Mouse (Mus musculus): ENCODE data around the gene Wdfy3. TPM values are rescaled to one million over a fixed set of nuclear protein-coding genes. Genes with fewer than 3 reads are reported as not detected.

The Wdfy3 gene
- total and polyA plus RNA-seq, 2 experiments from 2014 or later: 5.2 to 25.8 TPM

DNA sequence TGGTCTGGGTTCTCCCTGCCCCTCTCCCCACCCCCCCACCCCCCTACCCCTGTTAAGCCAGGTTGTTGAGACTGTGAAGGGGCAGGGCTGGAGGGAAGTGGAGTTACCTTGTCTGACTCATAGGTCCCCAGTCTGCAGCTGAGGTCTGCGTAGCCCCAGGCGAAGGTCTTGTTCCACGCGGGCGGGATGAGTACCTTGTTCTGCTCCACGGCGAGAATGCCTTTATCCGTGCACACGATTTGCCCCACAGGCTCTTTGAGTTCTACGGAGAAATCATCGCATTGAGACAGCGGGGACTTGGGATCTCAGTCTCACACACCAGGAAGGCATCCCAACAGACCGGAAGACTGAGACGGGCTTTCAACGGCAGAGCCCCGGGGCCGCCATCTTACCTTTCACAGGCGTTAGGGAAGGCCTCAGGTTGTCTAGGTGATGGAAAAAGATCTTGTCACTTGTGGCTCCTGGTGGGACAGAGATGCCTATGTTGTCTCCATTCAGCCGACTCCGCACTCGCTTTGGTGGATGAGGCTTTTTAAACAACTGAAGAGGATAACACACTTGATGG lies 217.5 kb downstream of the Wdfy3 start:
- H3K4me1 ChIP-seq (ENCODE audit: control insufficient read depth, insufficient read depth): no peaks in the 10 kb centered on the region
- H3K27ac ChIP-seq (ENCODE audit: low read depth): no peak overlapping the region
- no peak overlapping the region for H3K4me2 ChIP-seq (ENCODE audit: low read depth, low read length)
- no peak for DNase-seq (ENCODE audit: low spot score)
- H3K27me3 ChIP-seq (ENCODE audit: control insufficient read depth, insufficient read depth, low read length): no peaks in the 10 kb centered on the region
- 96% methylated on average over 21 of the region's 21 CpGs for WGBS
- H3K9me3 ChIP-seq (replicated peaks; ENCODE audit: control insufficient read depth, low read length): no peaks in the 10 kb centered on the region
- peaks cover 88% of the 10 kb centered on the region for H3K36me3 ChIP-seq (replicated peaks; ENCODE audit: control insufficient read depth, insufficient read depth, low read length)
- TF ChIP-seq EP300 (IDR thresholded peaks at IDR 0.05; ENCODE audit: low read depth) (no peak), CTCF (IDR thresholded peaks at IDR 0.05; ENCODE audit: low read depth) (no peak)
- ATAC-seq (ENCODE audit: insufficient read depth, low read depth): no peak
- no peak overlapping the region for H3K4me3 ChIP-seq (ENCODE audit: low read depth, low read length)
- H3K9ac ChIP-seq (replicated peaks; ENCODE audit: low read depth, low read length): no peak overlapping the region

DNA sequence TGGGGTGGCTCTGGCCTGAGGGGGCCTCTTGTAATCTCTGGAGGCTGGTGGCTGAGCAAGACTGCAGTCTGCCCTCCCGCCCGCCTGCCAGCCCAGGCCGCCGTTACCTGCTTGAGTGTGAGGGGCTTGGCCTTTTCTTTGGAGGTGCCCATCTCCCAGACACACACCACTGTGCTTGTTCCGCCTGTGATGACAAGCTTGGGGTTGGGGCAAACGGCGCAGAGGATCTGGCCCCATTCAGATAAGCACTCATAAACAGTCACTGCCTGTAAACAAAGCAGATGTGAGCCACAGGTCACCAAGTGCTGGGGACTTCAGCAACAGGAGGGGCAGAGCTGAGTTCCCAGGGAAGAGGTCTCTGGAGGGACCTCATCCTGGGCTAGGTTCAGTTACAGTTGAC lies 218.6 kb downstream of the Wdfy3 start:
- no peak overlapping the region for H3K4me3 ChIP-seq (ENCODE audit: low read depth, low read length)
- no peak overlapping the region for H3K27ac ChIP-seq (ENCODE audit: low read depth)
- H3K4me2 ChIP-seq (ENCODE audit: low read depth, low read length): no peak overlapping the region
- no peaks in the 10 kb centered on the region for H3K9me3 ChIP-seq (replicated peaks; ENCODE audit: control insufficient read depth, low read length)
- H3K9ac ChIP-seq (replicated peaks; ENCODE audit: low read depth, low read length): no peak overlapping the region
- DNase-seq (ENCODE audit: low spot score) (no peak), ATAC-seq (ENCODE audit: insufficient read depth, low read depth) (no peak)
- no peaks in the 10 kb centered on the region for H3K27me3 ChIP-seq (ENCODE audit: control insufficient read depth, insufficient read depth, low read length)
- WGBS: 87% methylated on average over 7 of the region's 7 CpGs
- peaks cover 98% of the 10 kb centered on the region for H3K36me3 ChIP-seq (replicated peaks; ENCODE audit: control insufficient read depth, insufficient read depth, low read length)
- TF ChIP-seq CTCF (IDR thresholded peaks at IDR 0.05; ENCODE audit: low read depth) (no peak), EP300 (IDR thresholded peaks at IDR 0.05; ENCODE audit: low read depth) (no peak)
- no peaks in the 10 kb centered on the region for H3K4me1 ChIP-seq (ENCODE audit: control insufficient read depth, insufficient read depth)

DNA sequence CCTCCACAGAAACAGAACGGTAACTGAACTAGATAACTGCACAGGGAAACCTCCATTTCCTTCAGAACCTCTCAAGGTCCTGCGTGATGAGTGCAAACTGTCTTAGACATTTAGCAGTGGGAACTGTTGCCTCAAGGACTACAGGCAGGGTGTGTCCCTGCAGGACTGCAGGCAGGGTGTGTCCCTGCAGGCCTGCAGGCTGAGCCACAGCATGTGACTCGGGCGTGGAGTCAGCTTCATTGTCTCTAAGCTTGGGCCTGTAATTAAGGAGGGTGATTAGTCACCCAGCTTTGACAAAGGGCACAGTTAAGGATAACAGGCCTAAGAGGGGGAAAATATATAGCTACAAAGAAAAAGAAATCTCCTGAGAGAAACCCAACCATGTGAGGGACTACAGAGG lies 222.0 kb downstream of the Wdfy3 start:
- no peaks in the 10 kb centered on the region for H3K9me3 ChIP-seq (replicated peaks; ENCODE audit: control insufficient read depth, low read length)
- no peak for TF ChIP-seq CTCF (IDR thresholded peaks at IDR 0.05; ENCODE audit: low read depth)
- TF ChIP-seq EP300 (IDR thresholded peaks at IDR 0.05; ENCODE audit: low read depth): no peak
- no peak overlapping the region for H3K4me3 ChIP-seq (ENCODE audit: low read depth, low read length)
- H3K9ac ChIP-seq (replicated peaks; ENCODE audit: low read depth, low read length): no peak overlapping the region
- H3K36me3 ChIP-seq (replicated peaks; ENCODE audit: control insufficient read depth, insufficient read depth, low read length): peaks cover 97% of the 10 kb centered on the region
- DNase-seq (ENCODE audit: low spot score) (no peak), ATAC-seq (ENCODE audit: insufficient read depth, low read depth) (no peak)
- no peaks in the 10 kb centered on the region for H3K4me1 ChIP-seq (ENCODE audit: control insufficient read depth, insufficient read depth)
- no peaks in the 10 kb centered on the region for H3K27me3 ChIP-seq (ENCODE audit: control insufficient read depth, insufficient read depth, low read length)
- 72% methylated on average over 4 of the region's 4 CpGs for WGBS
- H3K27ac ChIP-seq (ENCODE audit: low read depth): no peak overlapping the region
- H3K4me2 ChIP-seq (ENCODE audit: low read depth, low read length): no peak overlapping the region

GRCm38 (mm10) chr5:101847323-101847722 lies 222.4 kb downstream of the Wdfy3 start:
- peaks cover 97% of the 10 kb centered on the region for H3K36me3 ChIP-seq (replicated peaks; ENCODE audit: control insufficient read depth, insufficient read depth, low read length)
- DNase-seq (ENCODE audit: low spot score) (no peak), ATAC-seq (ENCODE audit: insufficient read depth, low read depth) (no peak)
- TF ChIP-seq EP300 (IDR thresholded peaks at IDR 0.05; ENCODE audit: low read depth) (no peak), CTCF (IDR thresholded peaks at IDR 0.05; ENCODE audit: low read depth) (no peak)
- 77% methylated on average over 7 of the region's 7 CpGs for whole genome bisulfite sequencing
- no peak overlapping the region for H3K27ac ChIP-seq (ENCODE audit: low read depth)
- H3K9me3 ChIP-seq (replicated peaks; ENCODE audit: control insufficient read depth, low read length): no peaks in the 10 kb centered on the region
- H3K4me3 ChIP-seq (ENCODE audit: low read depth, low read length): no peak overlapping the region
- no peak overlapping the region for H3K4me2 ChIP-seq (ENCODE audit: low read depth, low read length)
- no peaks in the 10 kb centered on the region for H3K4me1 ChIP-seq (ENCODE audit: control insufficient read depth, insufficient read depth)
- H3K27me3 ChIP-seq (ENCODE audit: control insufficient read depth, insufficient read depth, low read length): no peaks in the 10 kb centered on the region
- no peak overlapping the region for H3K9ac ChIP-seq (replicated peaks; ENCODE audit: low read depth, low read length)

DNA sequence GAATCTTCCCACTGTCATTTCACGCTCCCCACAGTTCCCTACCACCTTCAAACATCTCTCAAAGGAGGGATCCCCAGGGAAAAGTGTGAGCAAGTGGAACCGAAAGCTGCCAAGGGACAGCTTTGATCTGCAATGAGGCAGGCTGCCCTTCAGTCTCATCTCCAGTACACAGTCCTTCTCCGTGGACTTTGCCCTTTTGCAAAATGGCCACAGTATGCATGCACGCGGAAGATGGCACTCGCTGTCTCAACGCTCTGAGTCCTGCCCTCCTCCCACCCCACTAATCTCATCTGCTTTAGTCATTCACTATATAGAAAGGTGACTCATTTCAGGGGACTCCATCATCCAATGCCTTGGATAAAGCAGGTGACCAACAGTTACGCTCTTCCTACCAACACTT lies 223.8 kb downstream of the Wdfy3 start:
- WGBS: 95% methylated on average over 8 of the region's 8 CpGs
- H3K36me3 ChIP-seq (replicated peaks; ENCODE audit: control insufficient read depth, insufficient read depth, low read length): peaks cover 97% of the 10 kb centered on the region
- DNase-seq (ENCODE audit: low spot score): no peak
- H3K4me2 ChIP-seq (ENCODE audit: low read depth, low read length): no peak overlapping the region
- no peaks in the 10 kb centered on the region for H3K4me1 ChIP-seq (ENCODE audit: control insufficient read depth, insufficient read depth)
- H3K4me3 ChIP-seq (ENCODE audit: low read depth, low read length): no peak overlapping the region
- no peaks in the 10 kb centered on the region for H3K9me3 ChIP-seq (replicated peaks; ENCODE audit: control insufficient read depth, low read length)
- no peak for ATAC-seq (ENCODE audit: insufficient read depth, low read depth)
- no peaks in the 10 kb centered on the region for H3K27me3 ChIP-seq (ENCODE audit: control insufficient read depth, insufficient read depth, low read length)
- TF ChIP-seq CTCF (IDR thresholded peaks at IDR 0.05; ENCODE audit: low read depth) (no peak), EP300 (IDR thresholded peaks at IDR 0.05; ENCODE audit: low read depth) (no peak)
- no peak overlapping the region for H3K9ac ChIP-seq (replicated peaks; ENCODE audit: low read depth, low read length)
- H3K27ac ChIP-seq (ENCODE audit: low read depth): no peak overlapping the region

DNA sequence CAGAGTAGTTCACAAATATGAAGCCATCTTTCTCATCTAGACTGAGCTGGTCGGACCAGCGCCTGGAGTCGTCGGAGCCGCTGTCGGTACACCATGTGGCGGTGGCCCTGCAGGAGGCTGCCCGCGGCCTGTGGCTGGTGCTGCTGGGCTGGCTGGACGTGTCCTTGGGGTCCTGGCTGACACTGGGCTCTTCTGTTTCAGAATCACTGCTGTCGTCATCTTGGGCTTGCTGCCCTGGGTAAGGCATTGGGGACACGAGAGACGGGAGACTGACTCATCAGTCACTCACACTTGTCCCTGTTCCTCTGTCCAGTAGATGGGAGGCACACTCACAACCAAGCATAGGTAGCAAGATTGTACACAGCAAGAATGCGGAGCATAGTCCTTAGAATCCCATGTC lies 224.7 kb downstream of the Wdfy3 start:
- no peak overlapping the region for H3K4me3 ChIP-seq (ENCODE audit: low read depth, low read length)
- DNase-seq (ENCODE audit: low spot score) (no peak), ATAC-seq (ENCODE audit: insufficient read depth, low read depth) (no peak)
- no peaks in the 10 kb centered on the region for H3K4me1 ChIP-seq (ENCODE audit: control insufficient read depth, insufficient read depth)
- WGBS: 86% methylated on average over 14 of the region's 14 CpGs
- no peak overlapping the region for H3K27ac ChIP-seq (ENCODE audit: low read depth)
- no peaks in the 10 kb centered on the region for H3K9me3 ChIP-seq (replicated peaks; ENCODE audit: control insufficient read depth, low read length)
- TF ChIP-seq EP300 (IDR thresholded peaks at IDR 0.05; ENCODE audit: low read depth) (no peak), CTCF (IDR thresholded peaks at IDR 0.05; ENCODE audit: low read depth) (no peak)
- no peaks in the 10 kb centered on the region for H3K27me3 ChIP-seq (ENCODE audit: control insufficient read depth, insufficient read depth, low read length)
- H3K36me3 ChIP-seq (replicated peaks; ENCODE audit: control insufficient read depth, insufficient read depth, low read length): peaks cover 97% of the 10 kb centered on the region
- no peak overlapping the region for H3K4me2 ChIP-seq (ENCODE audit: low read depth, low read length)
- H3K9ac ChIP-seq (replicated peaks; ENCODE audit: low read depth, low read length): no peak overlapping the region

Measured in heart, postnatal 0 days (tissue).